Mouse (Mus musculus) thymus, postnatal 0 days (tissue): ENCODE measurements at regions not wholly inside any gene's neighbourhood (a gene's known extent, or its start where the extent isn't known, plus 50 kb on each side); places are given as distances from the start of the nearest gene placed in this dataset.

ENCODE experiments used
- DNase-seq: peaks from one replicate; pipeline ENCODE4 v3.0.0-alpha.2; 2015; ENCODE audit warnings: low spot score

DNA sequence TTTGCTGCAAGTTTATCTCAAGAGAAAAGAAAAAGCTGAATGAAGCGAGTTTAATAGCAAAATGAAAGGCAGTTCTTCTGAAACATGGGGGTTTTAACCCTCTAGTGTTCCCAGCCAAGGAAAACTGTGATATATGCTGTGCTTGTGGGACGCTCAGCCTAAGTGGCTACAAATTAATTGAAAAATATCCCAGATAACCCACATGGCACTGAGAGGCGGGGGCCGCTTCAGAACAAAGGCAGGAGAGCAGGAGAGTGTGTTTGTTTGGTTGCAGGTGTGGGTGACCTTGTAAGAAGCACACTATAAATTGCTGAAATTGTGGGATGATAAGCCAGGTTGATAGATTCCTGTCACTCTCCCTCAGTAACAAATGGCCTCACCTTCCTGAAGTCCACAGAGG, 154.7 kb upstream of the Mpped2 start:
- no peak for DNase-seq

DNA sequence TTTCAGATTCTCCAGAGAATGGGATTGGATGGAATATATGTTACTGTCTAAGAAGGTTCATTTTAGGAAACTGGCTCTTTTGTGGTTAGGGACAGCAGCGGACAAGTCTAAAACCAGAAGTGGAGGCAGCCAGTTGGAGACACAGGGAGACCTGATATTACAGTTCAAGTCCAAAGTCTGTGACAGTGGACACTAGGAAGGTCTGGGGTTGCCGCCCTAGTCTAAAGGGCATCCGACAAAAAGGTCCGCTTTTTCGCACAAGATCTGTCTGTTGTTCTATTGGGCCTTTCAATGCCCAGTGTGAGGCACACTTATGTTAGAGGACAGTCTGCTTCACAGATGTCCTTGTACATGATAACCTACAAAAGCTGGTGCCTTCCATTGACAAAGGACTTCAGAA, 152.9 kb upstream of the Mpped2 start:
- no peak for DNase-seq

DNA sequence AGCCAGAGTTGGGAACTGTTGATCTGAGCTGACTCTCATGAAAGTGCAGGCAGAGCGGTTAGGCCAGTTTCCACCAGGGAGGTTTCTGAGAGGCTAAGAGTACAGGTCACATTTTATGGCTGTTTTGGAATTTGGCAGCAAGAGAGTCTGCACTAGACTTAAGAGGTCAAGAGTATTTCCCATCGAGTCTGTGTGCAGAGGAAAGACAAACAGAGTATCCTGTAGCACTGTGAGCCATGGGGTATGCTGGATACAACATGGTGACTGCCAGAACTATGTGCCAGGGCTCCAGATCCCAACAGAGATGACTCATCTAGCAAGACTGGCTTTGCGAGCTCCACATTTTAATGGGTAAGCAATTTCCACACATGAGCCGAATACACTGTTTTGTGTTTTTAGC, 146.0 kb upstream of the Mpped2 start:
- no peak for DNase-seq

DNA sequence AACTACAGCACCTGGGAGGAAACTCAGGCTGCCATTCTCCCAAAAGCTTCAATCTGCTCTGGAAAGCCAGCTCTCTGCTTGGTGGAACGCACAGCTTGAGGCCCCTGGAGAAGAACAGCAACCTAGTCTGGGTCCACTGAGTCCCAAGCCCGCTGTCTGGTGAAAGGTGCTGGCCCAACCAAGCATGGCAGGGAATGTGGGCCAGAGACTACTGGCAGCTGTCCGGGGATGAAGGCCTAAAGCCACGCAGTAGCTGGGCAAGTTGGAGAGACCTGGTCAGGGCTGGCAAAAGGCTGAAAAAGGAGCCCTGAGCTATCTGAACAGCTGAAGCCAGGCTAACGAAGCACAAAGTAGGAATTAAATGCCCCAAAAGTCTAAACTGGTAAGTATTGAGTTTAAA, 139.4 kb upstream of the Mpped2 start:
- DNase-seq, result no peak

DNA sequence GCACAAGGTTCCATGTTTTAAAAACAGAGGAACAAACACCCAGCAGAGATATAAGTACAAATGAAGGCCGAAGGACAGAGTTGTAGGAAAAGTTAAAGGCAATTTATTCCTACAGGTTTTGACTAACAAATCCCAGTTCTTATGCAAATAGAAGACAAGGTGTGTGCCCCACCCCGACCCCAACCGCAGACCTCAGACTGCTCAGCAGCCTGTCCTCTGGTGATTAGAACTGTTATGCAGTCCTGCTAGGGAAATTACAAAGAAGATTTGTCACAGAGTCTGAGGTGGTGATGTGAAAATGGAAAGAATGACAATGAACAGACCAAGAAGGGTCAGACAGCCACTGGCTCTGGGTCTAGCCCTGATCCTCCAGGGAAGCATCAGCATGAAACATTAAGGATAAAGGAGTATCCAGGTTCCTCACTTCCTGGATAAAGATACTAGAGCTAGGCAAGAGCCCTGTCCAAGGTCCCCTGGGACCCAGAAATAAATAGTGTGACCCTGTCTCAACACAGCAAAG, 131.4 kb upstream of the Mpped2 start:
- no peak for DNase-seq

DNA sequence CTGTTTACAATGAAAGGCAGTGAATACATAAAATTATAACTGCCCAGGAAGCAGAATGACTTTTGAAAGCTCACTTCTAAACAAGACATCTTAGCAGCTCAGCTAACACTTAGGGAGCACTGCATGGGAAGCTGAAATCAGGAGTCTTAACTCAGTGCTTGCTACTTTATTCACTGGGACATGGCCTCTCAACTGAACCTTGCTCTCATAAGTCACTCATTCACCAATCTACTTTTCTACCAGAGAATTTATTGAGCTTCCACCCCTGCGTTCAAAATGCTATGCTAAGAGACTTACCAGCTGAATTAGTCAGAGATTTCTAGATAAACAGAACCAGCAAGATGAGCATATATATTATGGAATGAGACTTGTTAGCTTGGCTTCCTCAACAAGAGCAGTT, 122.8 kb upstream of the Mpped2 start:
- no peak for DNase-seq

DNA sequence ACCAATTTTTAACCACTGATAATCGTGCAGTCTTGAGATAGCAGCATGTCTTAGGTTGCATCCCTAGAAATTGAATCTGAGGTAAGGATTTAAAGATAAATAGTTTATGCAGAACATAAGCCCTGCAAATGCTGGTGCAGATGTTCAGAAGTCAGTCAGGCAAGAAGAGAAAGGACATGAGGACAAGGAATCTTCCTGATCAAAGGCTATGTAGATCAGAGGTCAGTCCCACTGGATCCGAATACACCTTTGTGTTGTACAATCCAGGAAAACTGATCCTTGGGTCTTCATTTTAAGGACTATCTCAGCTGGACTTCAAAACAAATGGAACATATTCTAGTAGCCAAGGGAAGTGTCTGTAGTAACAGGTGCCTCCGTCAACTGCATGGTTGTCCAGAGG, 121.7 kb upstream of the Mpped2 start:
- no peak for DNase-seq

DNA sequence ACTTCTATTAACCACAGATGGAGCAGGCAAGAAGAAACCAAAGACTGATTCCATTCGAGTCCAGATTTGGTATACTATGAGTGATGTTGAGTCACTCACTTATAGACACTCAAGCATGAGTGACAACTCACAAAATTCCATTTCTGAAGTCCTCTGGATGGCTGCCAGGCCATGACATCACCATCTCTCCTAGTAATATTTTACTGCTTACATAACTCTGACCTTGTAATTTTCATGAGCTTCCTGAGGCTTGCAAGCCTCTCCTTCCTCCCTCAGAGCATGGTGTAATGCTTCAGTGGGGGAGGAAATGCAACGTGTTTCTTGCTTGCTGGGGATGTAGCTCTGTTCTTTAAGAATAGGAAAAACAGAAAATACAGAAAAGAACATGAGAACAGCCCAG, 121.2 kb upstream of the Mpped2 start:
- DNase-seq, result no peak

DNA sequence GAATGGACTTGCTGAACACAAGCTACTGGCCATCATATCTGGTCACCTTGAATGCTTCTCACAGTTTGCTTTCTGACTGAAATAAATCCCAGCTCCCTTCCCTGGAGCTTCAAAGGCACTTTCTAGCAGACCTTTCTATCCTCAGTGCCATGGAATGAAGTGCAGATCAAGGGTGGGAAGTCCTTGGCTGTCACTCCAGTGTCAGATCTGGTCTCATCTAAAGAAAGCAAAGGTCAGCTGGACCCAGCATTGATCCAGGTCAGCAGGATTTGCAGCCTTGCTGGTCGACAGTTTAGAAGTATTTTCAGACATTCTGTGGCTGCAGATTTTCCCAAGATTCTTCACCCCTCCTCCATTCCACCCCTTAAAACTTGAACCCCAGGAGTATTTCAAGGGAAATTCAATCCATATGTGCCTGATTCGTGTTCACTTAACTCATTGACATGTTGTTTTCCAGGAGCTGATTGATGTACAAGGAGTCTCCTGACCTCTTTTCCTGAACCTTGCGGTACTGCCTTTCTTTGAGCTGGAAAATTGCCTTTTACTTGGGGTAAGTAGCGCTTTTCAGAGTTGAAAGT, 116.2 kb upstream of the Mpped2 start:
- DNase-seq, result no peak

DNA sequence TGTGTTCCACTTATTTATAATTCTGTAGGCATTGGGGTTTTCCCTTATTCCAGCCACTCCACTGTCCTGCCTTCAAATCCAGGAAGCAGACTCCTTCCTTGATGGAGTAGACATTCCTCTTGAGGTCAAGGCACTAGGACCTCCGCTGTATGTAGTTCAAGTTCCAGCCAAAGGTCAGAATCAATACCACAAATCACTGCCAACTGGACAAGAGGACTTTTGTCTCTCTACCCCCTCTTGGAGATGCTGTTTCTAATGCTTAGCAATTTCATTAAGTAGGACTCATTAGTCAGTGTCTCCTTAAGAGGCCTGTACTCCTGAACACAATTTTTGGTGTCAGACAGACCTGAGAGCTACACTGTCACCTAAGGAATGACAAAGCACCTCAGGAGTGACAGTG, 115.0 kb upstream of the Mpped2 start:
- no peak for DNase-seq

DNA sequence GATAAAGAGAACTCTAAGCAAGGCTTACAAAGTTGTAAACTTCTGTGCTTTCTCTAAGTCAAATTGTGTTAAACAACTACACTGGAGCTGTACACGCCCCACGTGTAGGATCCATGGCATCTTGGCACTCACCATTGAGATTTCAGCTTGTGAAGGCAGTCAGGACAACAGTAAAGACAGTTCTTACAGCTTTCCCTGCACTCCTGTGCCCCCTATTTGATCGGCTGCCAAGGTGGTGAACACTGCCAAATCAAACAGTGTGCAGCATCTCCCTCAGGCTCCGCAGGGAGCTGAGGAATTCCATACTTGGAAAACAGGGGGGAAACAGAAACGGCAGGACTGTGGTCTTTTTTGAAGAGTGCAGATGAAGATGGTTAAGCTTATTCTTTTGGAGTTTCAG, 112.4 kb upstream of the Mpped2 start:
- no peak for DNase-seq

DNA sequence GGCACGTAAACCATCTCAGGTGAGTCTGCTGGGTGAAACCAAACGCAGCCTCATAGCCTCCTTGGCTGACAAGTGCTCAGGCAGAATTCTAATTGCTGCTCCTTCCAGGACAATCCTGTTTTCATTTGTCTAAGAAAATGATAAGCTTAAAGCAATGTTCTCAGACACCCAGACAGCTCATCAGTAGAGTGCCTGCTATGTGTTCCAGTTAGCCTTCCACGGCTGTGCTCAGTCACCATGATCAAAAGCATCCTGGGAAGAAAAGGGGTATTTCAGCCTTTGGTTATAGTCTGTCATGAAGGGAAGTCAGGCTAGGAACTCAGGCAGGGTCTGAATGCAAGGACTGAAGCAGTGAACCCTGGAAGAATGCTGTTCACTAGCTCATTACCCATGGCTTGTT, 71.8 kb upstream of the Mpped2 start:
- no peak for DNase-seq

DNA sequence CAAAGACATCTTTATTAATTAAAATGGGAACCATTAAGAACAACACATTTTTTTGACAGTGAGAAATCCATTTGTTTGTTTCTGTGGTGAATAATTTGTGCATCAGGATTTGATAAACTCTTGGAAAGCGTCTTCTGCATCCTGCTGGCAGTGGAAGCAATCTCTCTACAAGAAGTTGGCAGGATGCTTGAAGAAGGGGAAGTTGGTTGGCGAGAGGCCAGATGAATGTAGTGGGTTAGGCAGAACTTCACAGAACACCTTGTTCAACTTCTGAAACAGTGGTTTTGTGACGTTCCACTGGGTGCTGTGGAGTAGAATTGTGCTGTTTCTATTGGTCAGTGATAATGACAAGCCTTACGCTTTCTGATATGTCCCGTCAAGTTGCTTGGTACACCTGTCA, 70.7 kb upstream of the Mpped2 start:
- no peak for DNase-seq

DNA sequence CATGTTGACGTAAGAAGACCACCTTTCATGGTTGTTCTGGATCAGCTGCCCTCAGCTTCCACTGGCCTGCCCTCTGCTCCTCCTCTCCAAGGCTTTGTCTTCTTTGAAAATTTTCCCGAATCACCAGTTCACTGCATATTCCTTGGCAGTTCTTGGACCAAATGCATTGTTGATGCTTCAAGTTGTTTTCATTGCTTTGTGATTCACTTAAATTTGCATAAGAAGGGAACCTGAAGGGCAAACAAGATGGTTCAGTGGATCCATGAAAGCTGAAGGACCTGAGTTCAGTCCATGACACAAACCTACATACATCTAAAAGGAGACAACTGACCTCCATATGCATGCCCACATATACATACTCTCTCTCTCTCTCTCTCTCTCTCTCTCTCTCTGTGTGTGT, 69.4 kb upstream of the Mpped2 start:
- DNase-seq, result no peak

DNA sequence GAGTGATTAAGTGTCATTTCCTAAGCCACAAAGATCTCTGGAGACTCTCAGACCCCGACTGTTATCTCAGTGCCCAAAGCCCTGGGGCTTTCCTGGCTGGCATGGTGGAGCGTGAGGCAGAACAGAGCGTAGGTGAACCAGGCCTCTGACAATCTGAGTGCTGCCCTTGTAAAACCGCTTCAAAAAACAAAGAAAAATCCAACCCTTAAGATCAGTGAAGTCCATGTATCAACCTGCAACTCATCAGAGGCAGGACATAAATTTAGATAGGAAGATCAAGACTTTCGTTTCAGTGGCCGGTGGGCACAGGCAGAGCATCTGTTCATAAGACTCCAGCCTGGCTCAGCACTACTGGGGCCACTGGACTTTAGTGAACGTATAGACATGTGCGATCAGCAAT, 61.1 kb upstream of the Mpped2 start:
- DNase-seq, result no peak
